Comparison of ENCODE assay signal across 16 mouse cellular contexts in the genomic region with DNA sequence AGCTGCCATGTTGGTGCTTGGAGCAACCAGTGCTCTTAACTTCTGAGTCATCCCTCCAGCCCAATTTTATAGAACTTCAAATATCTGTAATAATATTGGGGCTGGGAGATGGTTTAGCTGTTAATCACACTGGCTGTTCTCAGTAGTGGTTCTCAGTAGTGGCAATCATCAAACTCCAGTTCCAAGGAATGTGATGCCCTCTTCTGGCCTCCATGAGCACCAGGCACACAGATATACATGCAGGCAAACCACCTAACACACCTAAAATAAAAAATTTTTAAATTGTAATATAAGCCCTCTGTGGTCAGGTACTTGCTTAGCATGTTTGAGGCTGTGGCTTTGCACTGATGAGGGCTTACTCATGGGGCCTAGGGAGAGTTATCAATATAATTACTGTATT. TPM values are rescaled to one million over a fixed set of nuclear protein-coding genes. Genes with fewer than 3 reads are reported as not detected.
DNase-seq lines count a peak whose midpoint lies in the region; ATAC-seq and TF ChIP-seq lines count a peak whose summit lies in the region.
"Had no signal": no experiment of that assay in that cellular context is flagged by ENCODE, and none has a peak within 500 bp of the region (broad histone marks: within the 10 kb centered on the region; RNA-seq: fewer than 3 reads in every experiment).

No protein-coding gene starts in this region.

- H3K27me3 ChIP-seq in erythroblast, embryonic 14.5 days (ENCODE audit: control insufficient read depth), result peaks cover 6% of the 10 kb centered on the region
- no peaks in the 10 kb centered on the region for H3K27me3 ChIP-seq in liver, embryonic 13.5 days
- H3K27me3 ChIP-seq in liver, embryonic 11.5 days (replicated peaks; ENCODE audit: control insufficient read depth, insufficient read depth, low read length), result no peaks in the 10 kb centered on the region
- H3K27me3 ChIP-seq in E14TG2a.4 (ENCODE audit: insufficient read depth, low read length), result peaks cover 12% of the 10 kb centered on the region
- no peaks in the 10 kb centered on the region for H3K27me3 ChIP-seq in liver, embryonic 16.5 days (ENCODE audit: control insufficient read depth, insufficient read depth, low read depth, low read length)
- H3K27me3 ChIP-seq: embryonic facial prominence, embryonic 13.5 days; limb, embryonic 15.5 days had no signal

- DNase-seq in liver, embryonic 13.5 days, result no peak
- DNase-seq in liver, embryonic 11.5 days (ENCODE audit: low spot score), result no peak
- no peak for DNase-seq in adrenal gland, adult 8-10 months
- no peak for DNase-seq in layer of hippocampus, postnatal 36 days
- DNase-seq: cerebellum, adult 11 months; cerebellum, postnatal 36 days; heart, adult 18-20 months; thymus, adult 2 months had no signal

- peaks cover 71% of the 10 kb centered on the region for H3K4me1 ChIP-seq in erythroblast, embryonic 14.5 days (ENCODE audit: control insufficient read depth)
- peaks cover 50% of the 10 kb centered on the region for H3K4me1 ChIP-seq in liver, embryonic 13.5 days (replicated peaks)
- peaks cover 21% of the 10 kb centered on the region for H3K4me1 ChIP-seq in liver, embryonic 11.5 days (replicated peaks; ENCODE audit: control insufficient read depth, insufficient read depth, low read length)
- H3K4me1 ChIP-seq in E14TG2a.4 (replicated peaks; ENCODE audit: low read depth, low read length), result peaks cover 24% of the 10 kb centered on the region
- H3K4me1 ChIP-seq in liver, embryonic 16.5 days (ENCODE audit: control insufficient read depth, low read depth, low read length), result peaks cover 29% of the 10 kb centered on the region

- no peak for ATAC-seq in erythroblast, adult 5-6 weeks (replicated peaks; ENCODE audit: low FRiP score, poor library complexity, severe bottlenecking)
- no peak for ATAC-seq in liver, embryonic 13.5 days (ENCODE audit: low read depth)
- ATAC-seq in liver, embryonic 11.5 days (replicated peaks; ENCODE audit: low FRiP score), result no peak
- no peak for ATAC-seq in liver, embryonic 16.5 days (ENCODE audit: low read depth)
- ATAC-seq: forebrain, embryonic 14.5 days had no signal

- H3K9me3 ChIP-seq in erythroblast, embryonic 14.5 days (ENCODE audit: control insufficient read depth, low read length), result peaks cover 6% of the 10 kb centered on the region
- H3K9me3 ChIP-seq in liver, embryonic 13.5 days (replicated peaks), result no peaks in the 10 kb centered on the region
- no peaks in the 10 kb centered on the region for H3K9me3 ChIP-seq in liver, embryonic 11.5 days (ENCODE audit: control insufficient read depth, low read length)
- no peaks in the 10 kb centered on the region for H3K9me3 ChIP-seq in E14TG2a.4 (ENCODE audit: low read length)
- no peaks in the 10 kb centered on the region for H3K9me3 ChIP-seq in liver, embryonic 16.5 days (replicated peaks; ENCODE audit: control insufficient read depth, low read length)
- H3K9me3 ChIP-seq: limb, embryonic 15.5 days had no signal

- peak overlapping the region; percentile 75 for H3K4me2 ChIP-seq in liver, embryonic 13.5 days
- no peak overlapping the region for H3K4me2 ChIP-seq in liver, embryonic 11.5 days
- no peak overlapping the region for H3K4me2 ChIP-seq in liver, embryonic 16.5 days (ENCODE audit: low read depth, low read length)
- H3K4me2 ChIP-seq: limb, embryonic 15.5 days had no signal

- H3K27ac ChIP-seq in liver, embryonic 13.5 days, result no peak overlapping the region
- no peak overlapping the region for H3K27ac ChIP-seq in liver, embryonic 11.5 days (ENCODE audit: low read depth, low read length)
- no peak overlapping the region for H3K27ac ChIP-seq in liver, embryonic 16.5 days (ENCODE audit: low read length)
- H3K27ac ChIP-seq: embryonic facial prominence, embryonic 13.5 days; limb, embryonic 15.5 days; midbrain, embryonic 10.5 days had no signal

- TF ChIP-seq CTCF in E14TG2a.4 (conservative IDR thresholded peaks at IDR 0.05; ENCODE audit: low read length), result no peak

- peaks cover 17% of the 10 kb centered on the region for H3K36me3 ChIP-seq in erythroblast, embryonic 14.5 days (ENCODE audit: control insufficient read depth)
- no peaks in the 10 kb centered on the region for H3K36me3 ChIP-seq in liver, embryonic 13.5 days
- no peaks in the 10 kb centered on the region for H3K36me3 ChIP-seq in liver, embryonic 11.5 days (ENCODE audit: control insufficient read depth, insufficient read depth, low read length)
- H3K36me3 ChIP-seq in E14TG2a.4 (ENCODE audit: insufficient read depth, low read length), result peaks cover 44% of the 10 kb centered on the region
- H3K36me3 ChIP-seq in liver, embryonic 16.5 days (ENCODE audit: control insufficient read depth, insufficient read depth), result no peaks in the 10 kb centered on the region
- H3K36me3 ChIP-seq: embryonic facial prominence, embryonic 13.5 days; limb, embryonic 15.5 days; midbrain, embryonic 10.5 days had no signal

- no peak overlapping the region for H3K9ac ChIP-seq in liver, embryonic 13.5 days
- no peak overlapping the region for H3K9ac ChIP-seq in liver, embryonic 11.5 days (ENCODE audit: low read depth, low read length)
- no peak overlapping the region for H3K9ac ChIP-seq in liver, embryonic 16.5 days (ENCODE audit: low read depth, low read length)
- H3K9ac ChIP-seq: embryonic facial prominence, embryonic 13.5 days; limb, embryonic 15.5 days had no signal

- peak overlapping the region; percentile 71 for H3K4me3 ChIP-seq in erythroblast, embryonic 14.5 days (replicated peaks)
- 0 out of 2 replicates have a peak overlapping the region, but pooled peaks have one; percentile 54 for H3K4me3 ChIP-seq in liver, embryonic 13.5 days (replicated peaks)
- no peak overlapping the region for H3K4me3 ChIP-seq in liver, embryonic 11.5 days (ENCODE audit: low read depth, low read length)
- peak overlapping the region; percentile 90 for H3K4me3 ChIP-seq in E14TG2a.4 (replicated peaks; ENCODE audit: low read length)
- H3K4me3 ChIP-seq in liver, embryonic 16.5 days (ENCODE audit: low read depth, low read length), result peak overlapping the region; percentile 55; the same call in 1 of the 2 replicates
- H3K4me3 ChIP-seq: embryonic facial prominence, embryonic 13.5 days; limb, embryonic 15.5 days; midbrain, embryonic 10.5 days had no signal

RNA-seq across cellular contexts. Expression of a gene that starts 15.7 kb away (rescaled TPM):
- polyA plus RNA-seq in erythroblast, embryonic 14.5 days (2012), result 2.4 and 3.3 TPM in 2 replicates
- 44.1 and 50.7 TPM in 2 replicates for total RNA-seq in erythroblast, adult 5-6 weeks (2015; ENCODE audit: low replicate concordance)
- 49.2 and 63.3 TPM in 2 replicates for total RNA-seq in erythroblast, adult 5-6 weeks (2017; ENCODE audit: low replicate concordance)
- polyA plus RNA-seq in liver, embryonic 13.5 days (2015; fragmentation: Nextera tagmentation; extraction: Ambion mirVana), result 15.2 and 16.2 TPM in 2 replicates
- polyA plus RNA-seq in liver, embryonic 11.5 days (2014; fragmentation: Nextera tagmentation; extraction: Ambion mirVana), result 26.3 and 26.7 TPM in 2 replicates
- 17.3 and 18.6 TPM in 2 replicates for polyA plus RNA-seq in liver, embryonic 16.5 days (2015; fragmentation: Nextera tagmentation; extraction: Ambion mirVana)
- 10 to 100 TPM; 28.9 to 47.7 (median 40.1) TPM for total RNA-seq in adrenal gland, adult 8-10 months (2022)
- total RNA-seq in layer of hippocampus, postnatal 36 days (2021), result 10 to 100 TPM; 19.6 to 19.7 TPM
